Mouse (Mus musculus): ENCODE results near the gene Rp9.
"Not testable (repeated sequence)": the region's sequence is repeated elsewhere in the genome, so short reads cannot be mapped to it uniquely, and the experiment has no call there.

The Rp9 gene

GRCm38 (mm10) chr9:22461946-22462345 is 7.6 kb downstream of the Rp9 start:
- DNase-seq (ENCODE audit: low spot score in 2 of 2) = no peak

GRCm38 (mm10) chr9:22457142-22457835 is 12.3 kb downstream of the Rp9 start:
- DNase-seq (ENCODE audit: low spot score in 2 of 2) = no peak

GRCm38 (mm10) chr9:22455041-22455440 is 14.5 kb downstream of the Rp9 start:
- DNase-seq (ENCODE audit: low spot score in 2 of 2) = no peak

GRCm38 (mm10) chr9:22453990-22454389 is 15.6 kb downstream of the Rp9 start, which contains the start of gene Gm17545:
Gene Gm17545 (plus strand): TSS chr9:22454290.
- DNase-seq (ENCODE audit: low spot score in 2 of 2) = not testable (repeated sequence)

- no peak for DNase-seq (ENCODE audit: low spot score in 2 of 2)
Measured at GRCm38 (mm10) chr9:22453501-22453924, 16.0 kb downstream of the Rp9 start.

GRCm38 (mm10) chr9:22452697-22453096 is 16.8 kb downstream of the Rp9 start:
- no peak for DNase-seq (ENCODE audit: low spot score in 2 of 2)

- no peak for DNase-seq (ENCODE audit: low spot score in 2 of 2)
Measured at GRCm38 (mm10) chr9:22449209-22449608, 20.3 kb downstream of the Rp9 start.

- DNase-seq (ENCODE audit: low spot score in 2 of 2) = no peak
Measured at GRCm38 (mm10) chr9:22448420-22448819, 21.1 kb downstream of the Rp9 start.

GRCm38 (mm10) chr9:22447213-22447612 is 22.3 kb downstream of the Rp9 start:
- no peak for DNase-seq (ENCODE audit: low spot score in 2 of 2)

- DNase-seq (ENCODE audit: low spot score in 2 of 2) = no peak
Measured at GRCm38 (mm10) chr9:22445123-22445522, 24.4 kb downstream of the Rp9 start.

GRCm38 (mm10) chr9:22443157-22443556 is 26.4 kb downstream of the Rp9 start:
- DNase-seq (ENCODE audit: low spot score in 2 of 2) = no peak

- DNase-seq (ENCODE audit: low spot score in 2 of 2) = no peak
Measured at GRCm38 (mm10) chr9:22438826-22439225, 30.7 kb downstream of the Rp9 start.

- DNase-seq (ENCODE audit: low spot score in 2 of 2) = no peak
Measured at GRCm38 (mm10) chr9:22434101-22434500, 35.4 kb downstream of the Rp9 start.

- no peak for DNase-seq (ENCODE audit: low spot score in 2 of 2)
Measured at GRCm38 (mm10) chr9:22433221-22433620, 36.3 kb downstream of the Rp9 start.

- no peak for DNase-seq (ENCODE audit: low spot score in 2 of 2)
Measured at GRCm38 (mm10) chr9:22430315-22430840, 39.2 kb downstream of the Rp9 start.

- DNase-seq (ENCODE audit: low spot score in 2 of 2) = no peak
Measured at GRCm38 (mm10) chr9:22429533-22430241, 39.9 kb downstream of the Rp9 start.

GRCm38 (mm10) chr9:22428666-22429410 is 40.7 kb downstream of the Rp9 start:
- DNase-seq (ENCODE audit: low spot score in 2 of 2) = no peak

- DNase-seq (ENCODE audit: low spot score in 2 of 2) = no peak
Measured at GRCm38 (mm10) chr9:22428028-22428665, 41.4 kb downstream of the Rp9 start.

- no peak for DNase-seq (ENCODE audit: low spot score in 2 of 2)
Measured at GRCm38 (mm10) chr9:22424719-22425118, 44.8 kb downstream of the Rp9 start.

GRCm38 (mm10) chr9:22424196-22424595 is 45.3 kb downstream of the Rp9 start:
- DNase-seq (ENCODE audit: low spot score in 2 of 2) = no peak

GRCm38 (mm10) chr9:22423507-22423906 is 46.0 kb downstream of the Rp9 start:
- DNase-seq (ENCODE audit: low spot score in 2 of 2) = no peak

- no peak for DNase-seq (ENCODE audit: low spot score in 2 of 2)
Measured at GRCm38 (mm10) chr9:22422559-22422958, 47.0 kb downstream of the Rp9 start.

Measured in urinary bladder, postnatal 4 days (tissue).